Mouse (Mus musculus) ES-Bruce4 (cell line): ENCODE measurements around the gene Samd14. TPM values are rescaled to one million over a fixed set of nuclear protein-coding genes. Genes with fewer than 3 reads are reported as not detected.

Experiments used
- H3K27ac ChIP-seq: 2 replicates; pipeline ENCODE4 v1.5.1; 2012; ENCODE audit warnings: low read length, inconsistent platforms; ENCODE audit not compliant: insufficient read depth
- H3K27me3 ChIP-seq: 2 replicates; pipeline ENCODE4 v1.6.1; 2012; ENCODE audit warnings: mild to moderate bottlenecking, low read length, inconsistent platforms; ENCODE audit not compliant: control insufficient read depth, poor library complexity, insufficient read depth, severe bottlenecking
- H3K36me3 ChIP-seq: 2 replicates; pipeline ENCODE4 v1.6.1; 2012; ENCODE audit warnings: inconsistent platforms, mild to moderate bottlenecking, low read length, moderate library complexity; ENCODE audit not compliant: control insufficient read depth, poor library complexity, insufficient read depth, severe bottlenecking
- H3K4me1 ChIP-seq: one replicate; pipeline ENCODE4 v1.8.1; 2011; ENCODE audit warnings: low read length; ENCODE audit not compliant: control insufficient read depth, insufficient read depth
- H3K4me3 ChIP-seq: 2 replicates; pipeline ENCODE4 v1.5.1; 2011; ENCODE audit warnings: low read depth, mild to moderate bottlenecking, low read length
- H3K9ac ChIP-seq: 2 replicates; pipeline ENCODE4 v1.6.1; 2012; ENCODE audit warnings: low read depth, mild to moderate bottlenecking, inconsistent platforms; ENCODE audit not compliant: poor library complexity, severe bottlenecking
- H3K9me3 ChIP-seq: replicated peaks from 2 replicates; pipeline ENCODE4 v1.6.1; 2012; ENCODE audit warnings: mild to moderate bottlenecking, low read length, inconsistent platforms; ENCODE audit not compliant: control insufficient read depth, poor library complexity, insufficient read depth, severe bottlenecking
- CTCF ChIP-seq: IDR thresholded peaks from one replicate; pipeline ENCODE4 v1.8.1; 2011; ENCODE audit warnings: low read depth, low read length
- EP300 ChIP-seq: IDR thresholded peaks from 2 replicates; pipeline ENCODE4 v1.6.1; 2011; ENCODE audit warnings: low read depth, low read length; ENCODE audit not compliant: insufficient read depth
- POLR2A ChIP-seq: IDR thresholded peaks from one replicate; pipeline ENCODE4 v1.8.1; 2011; ENCODE audit warnings: low read length; ENCODE audit not compliant: insufficient read depth
- polyA plus RNA-seq: library from polyadenylated mRNA; stranded (reverse); fragments of >200 nt; gene quantifications from 2 replicates; pipeline ENCODE4 v1.2.4, GENCODE M21; 2011; ENCODE audit warnings: low read depth; ENCODE audit not compliant: missing spikeins, insufficient read depth, insufficient read length

The Samd14 gene
- polyA plus RNA-seq, 1 experiment = 0.30 TPM

DNA sequence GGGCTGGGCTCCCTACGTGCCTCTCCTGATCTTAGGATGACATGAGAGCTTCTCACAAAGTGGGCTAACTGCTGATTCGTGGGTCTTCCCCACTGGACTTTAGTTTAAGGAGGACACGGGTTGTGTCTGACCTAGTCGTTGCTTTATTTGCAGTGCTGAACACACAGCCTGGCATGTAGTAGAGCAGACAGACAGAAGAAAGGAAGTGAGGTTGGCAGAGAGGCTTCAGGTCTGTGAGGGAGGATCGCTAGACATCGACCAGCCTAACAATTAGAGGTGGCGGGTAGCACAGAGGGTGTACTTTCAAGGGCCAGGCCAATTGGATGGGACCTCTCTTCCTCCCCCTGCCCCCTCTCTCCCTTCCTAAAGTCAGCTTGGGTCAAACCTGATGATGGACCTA lies 33.9 kb downstream of the Samd14 start:
- Histone ChIP-seq H3K4me1 (no peaks in the 10 kb centered on the region), H3K27ac (no peak overlapping the region), H3K9me3 (no peaks in the 10 kb centered on the region), H3K4me3 (no peak overlapping the region), H3K9ac (no peak overlapping the region), H3K36me3 (no peaks in the 10 kb centered on the region; the same call in 1 of the 2 replicates), H3K27me3 (no peaks in the 10 kb centered on the region)
- no peak for TF ChIP-seq CTCF
- no peak for TF ChIP-seq POLR2A
- no peak for TF ChIP-seq EP300

DNA sequence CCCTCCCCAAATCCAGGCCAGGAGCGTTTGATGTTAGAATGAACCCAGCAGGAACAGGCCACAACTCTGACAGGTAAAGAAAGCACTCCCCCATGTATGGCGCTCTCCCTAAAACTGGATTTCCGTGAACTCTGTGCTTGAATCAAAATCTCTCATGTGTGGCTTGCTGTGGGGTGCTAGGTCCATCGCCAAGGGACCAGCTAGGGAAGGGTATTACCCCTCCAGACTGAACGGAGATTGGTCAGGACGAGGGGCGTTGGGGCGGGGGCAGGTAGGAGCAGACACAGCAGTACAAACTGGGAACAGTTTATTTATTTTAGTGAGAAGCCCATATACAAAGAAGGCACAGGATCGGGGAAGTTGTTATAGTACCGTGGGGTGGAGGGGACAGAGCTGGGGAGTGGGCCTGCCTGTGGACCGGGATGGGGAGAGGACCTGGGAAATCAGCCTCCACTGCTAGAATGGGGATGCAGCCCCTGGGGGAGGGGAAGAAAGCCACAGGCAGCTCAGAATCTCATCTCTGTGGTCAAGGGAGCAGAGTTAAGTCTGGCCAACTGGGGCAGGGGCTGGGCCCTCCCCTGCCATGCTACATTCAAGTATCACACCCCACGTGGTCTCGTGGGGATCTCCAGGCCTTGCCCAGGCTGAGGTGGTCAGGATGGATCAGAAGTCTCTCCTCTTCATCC lies 34.6 kb downstream of the Samd14 start:
- H3K9ac ChIP-seq = no peak overlapping the region
- no peaks in the 10 kb centered on the region for H3K9me3 ChIP-seq

DNA sequence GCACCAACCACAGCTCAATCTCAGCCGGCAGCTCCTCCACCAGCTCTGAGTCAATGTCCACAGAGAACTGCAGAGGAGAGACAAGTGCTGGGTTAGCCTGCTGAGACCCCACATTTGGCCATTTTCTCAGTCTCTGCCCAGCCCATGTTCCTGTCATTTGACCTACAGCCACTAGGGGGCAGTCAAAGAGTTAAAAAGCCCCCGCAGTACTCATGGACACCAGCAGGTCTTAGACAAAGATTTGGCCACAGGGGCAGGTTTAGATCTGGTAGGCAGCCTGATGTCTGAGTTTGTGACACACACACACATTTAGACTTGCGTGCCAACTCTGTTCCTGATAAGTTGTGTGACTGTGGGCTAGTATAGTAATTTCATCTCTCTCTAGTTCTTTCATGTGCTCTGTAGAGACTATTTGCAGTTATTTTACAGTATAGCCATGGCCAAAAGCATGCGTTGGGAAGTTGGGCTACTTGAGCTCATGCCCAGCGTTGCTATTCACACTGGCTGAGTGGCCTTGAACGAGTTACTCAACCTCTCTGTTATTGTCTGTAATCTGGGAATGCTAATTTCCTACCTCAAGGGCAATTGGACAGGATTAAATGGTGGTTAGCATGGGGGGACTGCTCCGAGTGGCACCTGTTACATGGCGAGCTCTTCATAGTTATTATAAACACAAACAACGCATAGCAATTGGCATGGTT lies 37.5 kb downstream of the Samd14 start:
- no peak for TF ChIP-seq EP300
- no peak for TF ChIP-seq POLR2A
- TF ChIP-seq CTCF = peak; percentile 69
- Histone ChIP-seq H3K27ac (no peak overlapping the region), H3K27me3 (no peaks in the 10 kb centered on the region), H3K9me3 (no peaks in the 10 kb centered on the region), H3K4me1 (no peaks in the 10 kb centered on the region), H3K4me3 (no peak overlapping the region), H3K36me3 (peaks cover 15% of the 10 kb centered on the region), H3K9ac (no peak overlapping the region)

More for the DNA sequence above, 34.6 kb downstream of the Samd14 start:
- no peak for TF ChIP-seq EP300
- no peak for TF ChIP-seq CTCF
- TF ChIP-seq POLR2A = no peak
- Histone ChIP-seq H3K4me3 (no peak overlapping the region), H3K36me3 (no peaks in the 10 kb centered on the region; the same call in 1 of the 2 replicates), H3K4me1 (no peaks in the 10 kb centered on the region), H3K27ac (no peak overlapping the region), H3K27me3 (no peaks in the 10 kb centered on the region)

DNA sequence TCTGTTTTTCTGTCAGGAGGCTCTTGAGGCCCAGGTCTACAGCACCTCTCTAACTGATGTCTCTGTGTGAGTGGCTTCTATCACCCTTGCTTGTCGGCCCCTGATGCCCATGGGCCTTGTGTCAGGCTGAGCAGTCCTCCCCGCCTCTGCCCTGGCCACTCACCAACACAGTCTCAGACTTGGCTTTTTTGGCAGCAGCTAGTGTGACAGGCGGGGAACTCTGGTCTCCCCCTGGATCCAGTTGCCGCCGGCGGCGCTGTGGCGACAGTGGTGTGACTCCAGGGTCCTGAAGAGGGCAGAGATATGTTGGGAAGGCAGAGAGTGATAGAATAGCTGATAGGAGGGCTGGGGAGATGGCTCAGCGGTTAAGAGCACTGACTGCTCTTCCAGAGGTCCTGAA lies 43.4 kb downstream of the Samd14 start:
- TF ChIP-seq POLR2A (no peak), CTCF (no peak), EP300 (no peak)
- Histone ChIP-seq H3K4me3 (no peak overlapping the region), H3K4me1 (no peaks in the 10 kb centered on the region), H3K27ac (no peak overlapping the region), H3K9ac (no peak overlapping the region), H3K27me3 (no peaks in the 10 kb centered on the region), H3K9me3 (no peaks in the 10 kb centered on the region), H3K36me3 (peaks cover 42% of the 10 kb centered on the region)

DNA sequence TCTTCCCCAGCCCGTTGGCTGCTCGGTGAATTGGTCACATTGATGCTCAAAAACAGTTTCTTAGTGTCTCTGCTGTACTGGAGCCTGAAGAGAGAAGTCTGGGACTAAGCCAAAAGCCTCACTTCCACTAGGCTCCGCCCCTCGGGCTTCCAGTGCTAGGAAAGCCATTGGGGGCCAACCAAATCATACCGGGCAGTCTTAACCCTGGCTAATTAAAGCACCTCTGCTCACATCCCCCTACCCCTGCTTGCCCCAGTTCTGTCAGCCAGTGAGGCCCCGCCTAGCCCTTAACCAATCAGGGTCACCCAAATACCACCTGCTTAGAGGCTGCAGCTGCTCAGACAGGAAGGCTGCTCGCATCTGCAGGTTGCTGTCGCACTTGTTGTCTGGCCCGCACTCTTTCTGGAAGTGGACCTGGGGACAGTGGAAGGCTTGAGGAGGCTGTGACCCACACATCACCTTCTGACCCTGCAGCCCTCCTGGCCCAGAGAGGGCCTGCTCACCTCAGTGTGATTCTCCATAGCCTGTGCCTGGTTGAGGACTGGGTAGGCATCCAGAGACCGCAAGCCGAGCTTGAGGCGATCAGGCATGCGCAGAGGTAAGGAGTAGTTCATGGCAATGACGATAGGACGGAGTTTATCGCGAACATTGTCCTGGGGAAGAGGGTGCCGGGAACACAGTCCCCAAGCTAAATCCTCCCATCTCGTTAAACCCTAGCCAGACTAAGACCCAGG lies 47.3 kb downstream of the Samd14 start:
- Histone ChIP-seq H3K36me3 (peaks cover 45% of the 10 kb centered on the region), H3K4me1 (no peaks in the 10 kb centered on the region), H3K4me3 (0 out of 2 replicates have a peak overlapping the region, but pooled peaks have one; percentile 1), H3K9ac (no peak overlapping the region), H3K9me3 (no peaks in the 10 kb centered on the region), H3K27me3 (no peaks in the 10 kb centered on the region), H3K27ac (no peak overlapping the region)
- TF ChIP-seq POLR2A (no peak), EP300 (0 out of 2 replicates have a peak, but pooled peaks have one; percentile 16), CTCF (no peak)
